Mouse (Mus musculus): ENCODE measurements around the gene Cacna1b.

Cacna1b gene

DNA sequence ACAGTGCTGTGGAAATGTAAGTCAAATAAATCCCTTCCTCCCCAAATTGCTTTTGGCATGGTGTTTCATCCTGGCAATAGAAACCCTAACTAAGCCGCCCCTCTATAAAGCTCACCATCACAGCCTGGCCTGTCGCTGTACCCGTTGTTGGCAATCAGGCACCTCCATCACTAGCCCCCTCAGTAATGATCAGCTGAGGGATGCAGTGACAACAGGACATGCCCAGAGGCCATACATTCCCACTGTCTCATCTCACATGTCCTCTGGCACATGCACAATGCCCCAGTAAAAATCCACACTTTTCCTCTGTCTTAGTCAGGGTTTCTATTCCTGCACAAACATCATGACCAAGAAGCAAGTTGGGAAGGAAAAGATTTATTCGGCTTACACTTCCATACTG, 173.5 kb downstream of the Cacna1b start:
- CTCF ChIA-PET: no interaction called here
- POLR2A ChIA-PET: no interaction called here

DNA sequence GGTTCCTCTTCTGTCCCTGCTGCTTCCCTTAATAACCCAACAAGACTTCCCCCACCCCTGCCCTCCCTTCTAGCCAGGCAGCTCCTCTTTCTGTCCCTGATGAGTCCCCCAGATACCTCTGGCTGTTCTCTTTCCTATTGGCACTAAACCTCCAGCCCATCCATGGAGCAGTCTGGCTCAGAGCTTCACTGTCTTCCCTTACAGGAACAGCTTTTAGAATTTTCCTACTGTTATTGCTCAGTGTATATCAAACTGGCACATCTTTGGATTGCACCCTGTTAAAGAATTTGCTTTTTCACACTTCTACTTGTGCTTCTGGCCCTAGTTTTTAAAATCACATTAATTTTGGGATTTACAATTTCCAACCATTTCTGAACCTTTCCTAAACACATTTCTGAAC, 175.0 kb downstream of the Cacna1b start:
- ChIA-PET POLR2A (interaction anchor here in 1 of 4 experiments (1.0 to 1.2 kb wide), 2 partner anchors 13 to 57 kb away, joined by 3 to 4 read pairs; no protein-coding TSS in a partner anchor), CTCF (interaction anchor here in 1 of 4 experiments (0.6 kb wide), 1 partner anchor 1778 kb away, joined by 4 read pairs; no protein-coding TSS in a partner anchor)

DNA sequence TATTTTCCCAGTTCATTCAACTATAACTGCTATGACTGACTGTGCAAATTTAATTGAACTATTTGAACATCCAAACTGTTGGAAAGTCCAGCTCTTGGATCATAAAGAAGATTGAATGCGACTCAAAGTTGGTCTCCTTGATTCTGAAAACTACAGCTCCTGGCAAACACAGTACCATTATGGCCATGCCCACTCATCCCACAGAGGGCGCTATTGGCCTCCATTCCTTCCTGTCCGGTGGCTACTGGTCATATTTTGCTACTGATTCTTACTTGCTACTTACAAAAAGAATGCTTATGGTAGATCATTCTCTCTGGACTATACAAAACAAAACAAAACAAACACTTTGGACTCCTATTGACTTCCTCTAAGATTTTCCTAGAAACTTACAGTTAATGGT, 188.3 kb downstream of the Cacna1b start:
- ChIA-PET POLR2A (interaction anchor here in 1 of 4 experiments (1.6 kb wide), 1 partner anchor 13 kb away, joined by 4 read pairs; no protein-coding TSS in a partner anchor), CTCF (interaction anchor here (0.6 to 3.3 kb wide), 27 partner anchors 12 to 609 kb away, joined by 3 to 17 read pairs (median 3); partner anchors contain the start of gene Cacna1b (in 1 of the 4))

DNA sequence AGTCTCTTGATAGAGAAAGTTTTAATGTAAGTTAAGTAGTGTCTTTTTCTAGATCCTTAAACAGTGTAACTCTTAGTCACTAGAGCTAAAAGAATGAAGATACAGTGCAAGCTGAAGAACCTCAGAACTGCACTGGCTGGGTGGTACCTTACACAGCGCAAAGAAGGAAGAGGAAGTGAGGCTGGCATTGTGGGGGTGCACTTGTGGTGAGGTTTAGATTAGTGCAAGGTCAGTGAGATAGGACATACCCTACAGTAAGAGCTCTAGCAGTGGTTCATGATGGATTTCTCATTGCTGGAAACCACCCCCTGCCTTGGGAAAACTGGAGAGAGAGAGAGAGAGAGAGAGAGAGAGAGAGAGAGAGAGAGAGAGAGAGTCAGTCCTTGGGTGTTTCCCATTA, 192.0 kb downstream of the Cacna1b start:
- CTCF ChIA-PET: interaction anchor here (0.6 to 1.4 kb wide), 5 partner anchors 13 to 274 kb away, joined by 3 to 6 read pairs (median 4); no protein-coding TSS in a partner anchor
- POLR2A ChIA-PET: no interaction called here

DNA sequence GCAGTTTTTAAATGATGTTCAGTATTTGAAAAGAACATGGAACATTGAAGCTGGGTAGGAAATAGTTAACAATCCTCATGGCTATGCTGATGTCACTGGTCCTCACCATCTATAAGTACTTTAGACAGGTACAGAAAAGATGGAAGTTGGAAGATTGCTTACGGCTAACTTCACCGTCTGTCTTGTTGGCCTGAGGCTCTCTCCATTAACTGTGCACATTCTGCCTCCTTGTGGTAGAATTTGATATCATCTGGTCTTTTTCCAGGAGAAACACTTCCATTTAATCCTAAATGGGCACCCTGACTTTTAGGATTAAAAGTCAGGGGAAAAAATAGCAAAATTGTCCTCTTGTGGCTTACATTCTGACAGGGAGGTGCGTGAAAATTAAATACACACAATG, 194.4 kb downstream of the Cacna1b start:
- CTCF ChIA-PET: interaction anchor here (0.6 to 3.3 kb wide), 22 partner anchors 8 to 272 kb away, joined by 3 to 14 read pairs (median 5); no protein-coding TSS in a partner anchor
- POLR2A ChIA-PET: interaction anchor here in 1 of 4 experiments (1.0 to 2.2 kb wide), 3 partner anchors 163 to 195 kb away, joined by 3 to 4 read pairs (median 3); partner anchors contain the start of gene Cacna1b

DNA sequence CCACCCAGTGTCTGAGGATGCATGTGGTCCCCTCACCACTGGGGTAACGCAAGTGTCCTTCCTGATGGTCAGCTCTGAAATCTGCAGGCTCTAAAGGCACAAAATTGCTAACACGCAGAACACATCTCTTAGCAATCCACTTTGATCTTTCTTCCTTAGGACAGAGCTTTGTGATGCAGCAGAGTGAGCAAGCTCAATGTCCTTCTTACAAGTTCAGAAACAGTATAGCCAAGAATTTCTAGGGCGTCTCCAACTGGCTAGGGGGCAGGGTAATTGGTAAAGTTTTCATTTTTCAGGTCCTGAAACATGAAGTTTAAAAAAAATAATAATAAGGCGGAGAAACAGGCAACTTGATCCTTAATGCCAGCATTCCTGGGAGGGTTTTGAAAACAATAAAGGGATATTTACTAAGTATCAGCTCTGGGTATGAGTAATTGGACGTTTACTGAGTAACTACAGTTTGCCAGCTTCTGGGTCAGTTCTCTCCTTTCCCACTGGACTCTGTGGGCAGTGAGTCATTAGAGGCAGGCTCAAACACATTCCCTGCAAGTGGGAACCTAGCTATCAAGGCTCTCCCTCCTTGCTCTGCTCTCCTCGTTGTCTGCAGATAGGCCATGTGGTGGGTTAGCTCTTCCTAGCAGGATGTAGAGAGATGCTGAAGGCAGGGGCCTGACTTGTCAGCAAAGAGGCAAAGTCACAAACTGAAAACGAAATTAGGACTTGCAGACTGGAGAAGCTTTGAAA, 200.2 kb downstream of the Cacna1b start:
- ChIA-PET POLR2A (no interaction called here), CTCF (interaction anchor here in 3 of 4 experiments (0.6 to 1.7 kb wide), 5 partner anchors 12 to 370 kb away, joined by 3 to 5 read pairs (median 4); no protein-coding TSS in a partner anchor)

GRCm38 (mm10) chr2:24561946-24562345, 201.0 kb downstream of the Cacna1b start:
- CTCF ChIA-PET: interaction anchor here in 1 of 4 experiments (1.7 kb wide), 1 partner anchor 154 kb away, joined by 5 read pairs; no protein-coding TSS in a partner anchor
- POLR2A ChIA-PET: no interaction called here

GRCm38 (mm10) chr2:24560201-24560600, 202.8 kb downstream of the Cacna1b start:
- CTCF ChIA-PET: interaction anchor here in 2 of 4 experiments (0.6 to 1.3 kb wide), 2 partner anchors 70 to 1133 kb away, joined by 3 to 4 read pairs; no protein-coding TSS in a partner anchor

GRCm38 (mm10) chr2:24556347-24556746, 206.6 kb downstream of the Cacna1b start:
- CTCF ChIA-PET: interaction anchor here in 1 of 4 experiments (1.2 kb wide), 1 partner anchor 18 kb away, joined by 4 read pairs; no protein-coding TSS in a partner anchor
- POLR2A ChIA-PET: no interaction called here

More at GRCm38 (mm10) chr2:24560201-24560600, 202.8 kb downstream of the Cacna1b start:
- POLR2A ChIA-PET: no interaction called here

GRCm38 (mm10) chr2:24553962-24554361, 209.0 kb downstream of the Cacna1b start:
- POLR2A ChIA-PET: interaction anchor here in 1 of 4 experiments (1.4 kb wide), 1 partner anchor 9 kb away, joined by 5 read pairs; no protein-coding TSS in a partner anchor

More at GRCm38 (mm10) chr2:24553962-24554361, 209.0 kb downstream of the Cacna1b start:
- CTCF ChIA-PET: interaction anchor here in 3 of 4 experiments (0.6 to 1.3 kb wide), 4 partner anchors 15 to 257 kb away, joined by 3 read pairs; no protein-coding TSS in a partner anchor
